Mouse (Mus musculus): ENCODE data around the gene Ccin. TPM values are rescaled to one million over a fixed set of nuclear protein-coding genes. Genes with fewer than 3 reads are reported as not detected.

The Ccin gene
- total and polyA plus RNA-seq, 3 experiments, result 0.04 TPM; not detected in 2

DNA sequence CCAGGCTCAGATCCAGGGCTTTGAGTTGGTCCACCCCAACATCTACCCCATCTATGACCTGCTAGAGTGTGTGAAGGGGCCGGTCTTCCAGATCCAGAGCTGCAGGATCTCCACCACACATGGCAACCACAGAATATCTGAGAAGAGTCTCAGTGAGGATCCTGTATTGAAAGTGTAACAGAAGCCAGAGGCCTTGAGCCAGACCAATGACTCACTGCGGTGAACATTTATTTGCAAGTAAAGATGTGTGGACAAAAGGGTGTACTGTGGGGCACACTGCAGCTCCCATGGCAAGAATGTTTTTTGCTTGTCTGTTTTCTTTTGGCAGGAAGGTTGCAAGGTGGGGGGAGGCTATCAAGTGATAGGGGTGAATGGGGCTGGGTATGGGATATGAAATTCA is 35.7 kb upstream of the Ccin start:
- no peaks in the 10 kb centered on the region; a peak in 2 of 4 replicates for H3K27me3 ChIP-seq (ENCODE audit: control insufficient read depth in 1 of 2, insufficient read depth in 2 of 2, low read length in 2 of 2)
- H3K79me2 ChIP-seq (ENCODE audit: control insufficient read depth, insufficient read depth, low read length, poor library complexity), result no peaks in the 10 kb centered on the region
- no peaks in the 10 kb centered on the region for H3K36me3 ChIP-seq (ENCODE audit: control insufficient read depth in 1 of 2, insufficient read depth in 2 of 2, low read length in 2 of 2)
- H3K4me3 ChIP-seq (ENCODE audit: control insufficient read depth in 1 of 2, insufficient read depth in 1 of 2, low read depth in 2 of 2, low read length in 2 of 2), result no peak overlapping the region
- no peak overlapping the region for H3K27ac ChIP-seq (ENCODE audit: control insufficient read depth, low read depth, low read length)
- H3K9me3 ChIP-seq (replicated peaks; ENCODE audit: insufficient read depth, low read length), result no peaks in the 10 kb centered on the region
- no peak overlapping the region for H3K9ac ChIP-seq (ENCODE audit: control insufficient read depth, low read depth, low read length, poor library complexity, severe bottlenecking)
- H3K4me1 ChIP-seq (ENCODE audit: control insufficient read depth in 1 of 2, insufficient read depth in 2 of 2, low read length in 2 of 2), result no peaks in the 10 kb centered on the region
- no peak for DNase-seq (ENCODE audit: low read depth, low spot score)
- TF ChIP-seq ELF1 (IDR thresholded peaks at IDR 0.05; ENCODE audit: low read depth, low read length) (no peak), UBTF (IDR thresholded peaks at IDR 0.05; ENCODE audit: borderline replicate concordance, insufficient read depth, low read depth, low read length) (no peak), MAX (IDR thresholded peaks at IDR 0.05; ENCODE audit: low read length) (no peak)

DNA sequence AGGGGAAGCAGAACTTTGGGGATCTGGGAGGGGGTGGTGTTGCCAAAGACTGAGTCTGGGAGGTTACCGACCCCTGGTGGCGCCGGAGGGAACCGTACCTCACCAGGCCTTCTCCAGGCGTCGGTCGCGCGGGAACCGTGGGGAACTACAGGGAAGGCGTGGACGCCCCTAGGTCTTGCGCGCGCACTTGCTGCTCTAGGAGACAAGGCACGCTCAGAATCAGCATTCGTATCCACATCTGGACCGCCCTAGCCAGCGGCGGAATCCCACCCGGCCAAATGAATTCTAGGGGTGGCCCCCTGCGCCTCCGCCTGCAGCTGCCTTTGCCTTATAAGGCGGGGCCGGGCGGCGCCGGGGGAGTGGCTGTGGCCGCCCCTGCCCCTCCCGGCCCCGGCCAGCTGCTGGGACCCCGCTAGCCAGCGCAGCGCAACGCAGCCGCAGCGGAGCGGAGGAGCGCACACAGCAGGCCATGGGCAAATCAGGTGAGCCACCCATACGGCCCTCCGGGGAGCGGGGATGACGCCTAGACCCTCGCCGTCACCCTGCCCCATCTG is 25.9 kb upstream of the Ccin start, which contains the start of gene Glipr2:
Glipr2 (plus strand) TSS at position 110 of the 554 bp plus-strand sequence.
- Histone ChIP-seq H3K27me3 (ENCODE audit: control insufficient read depth in 1 of 2, insufficient read depth in 2 of 2, low read length in 2 of 2) (no peaks in the 10 kb centered on the region), H3K4me1 (ENCODE audit: control insufficient read depth in 1 of 2, insufficient read depth in 2 of 2, low read length in 2 of 2) (peaks cover 17 to 24% of the 10 kb centered on the region in 2 experiments), H3K9ac (ENCODE audit: control insufficient read depth, low read depth, low read length, poor library complexity, severe bottlenecking) (peak within 1 kb of the TSS; percentile 69), H3K36me3 (ENCODE audit: control insufficient read depth in 1 of 2, insufficient read depth in 2 of 2, low read length in 2 of 2) (peaks cover 0 to 22% of the 10 kb centered on the region in 2 experiments; a peak in 2 of 4 replicates), H3K9me3 (replicated peaks; ENCODE audit: insufficient read depth, low read length) (no peaks in the 10 kb centered on the region), H3K27ac (ENCODE audit: control insufficient read depth, low read depth, low read length) (peak within 1 kb of the TSS; percentile 60), H3K79me2 (ENCODE audit: control insufficient read depth, insufficient read depth, low read length, poor library complexity) (no peaks in the 10 kb centered on the region; the same call in 1 of the 2 replicates), H3K4me3 (ENCODE audit: control insufficient read depth in 1 of 2, insufficient read depth in 1 of 2, low read depth in 2 of 2, low read length in 2 of 2) (peak within 1 kb of the TSS; percentile 65 to 89)
- peak; percentile 93 for DNase-seq (ENCODE audit: low read depth, low spot score)
- TF ChIP-seq NELFE (IDR thresholded peaks at IDR 0.05; ENCODE audit: low read depth, low read length) (no peak), USF2 (IDR thresholded peaks at IDR 0.05; ENCODE audit: borderline replicate concordance in 1 of 2, insufficient read depth in 1 of 2, low read depth in 1 of 2, low read length in 2 of 2) (no peak), KAT2A (conservative IDR thresholded peaks at IDR 0.05; ENCODE audit: low read depth, low read length) (no peak), GATA1 (IDR thresholded peaks at IDR 0.05; ENCODE audit: low read depth, low read length) (no peak), ETS1 (IDR thresholded peaks at IDR 0.05; ENCODE audit: low read depth, low read length) (no peak), TCF12 (IDR thresholded peaks at IDR 0.05; ENCODE audit: low read depth, low read length) (no peak), MEF2A (IDR thresholded peaks at IDR 0.05; ENCODE audit: extremely low read depth, insufficient replicate concordance, low read depth, low read length, poor library complexity, severe bottlenecking) (no peak), JUND (IDR thresholded peaks at IDR 0.05; ENCODE audit: low read depth, low read length) (no peak), HCFC1 (IDR thresholded peaks at IDR 0.05; ENCODE audit: low read depth, low read length) (peak; percentile 40; the same call in 1 of the 2 replicates), UBTF (IDR thresholded peaks at IDR 0.05; ENCODE audit: borderline replicate concordance, insufficient read depth, low read depth, low read length) (no peak), MAX (IDR thresholded peaks at IDR 0.05; ENCODE audit: low read length) (peak; percentile 55; the same call in 1 of the 2 replicates), ZKSCAN1 (IDR thresholded peaks at IDR 0.05; ENCODE audit: low read depth, low read length) (no peak), MAFK (IDR thresholded peaks at IDR 0.05; ENCODE audit: borderline replicate concordance, low read depth, low read length) (no peak), EP300 (IDR thresholded peaks at IDR 0.05; ENCODE audit: low read depth in 1 of 2, low read length in 2 of 2) (no peak), TBP (IDR thresholded peaks at IDR 0.05; ENCODE audit: low read depth, low read length) (peak; percentile 29; the same call in 1 of the 2 replicates), ZMIZ1 (IDR thresholded peaks at IDR 0.05; ENCODE audit: low read depth, low read length) (0 out of 2 replicates have a peak, but pooled peaks have one; percentile 16), MYC (IDR thresholded peaks at IDR 0.05; ENCODE audit: low read depth, low read length) (no peak), SMC3 (IDR thresholded peaks at IDR 0.05; ENCODE audit: low read depth, low read length) (peak; percentile 69), CHD2 (IDR thresholded peaks at IDR 0.05; ENCODE audit: low read length) (no peak), MXI1 (IDR thresholded peaks at IDR 0.05; ENCODE audit: low read depth, low read length) (no peak), MAZ (IDR thresholded peaks at IDR 0.05; ENCODE audit: low read depth, low read length) (peak; percentile 38; the same call in 1 of the 2 replicates), SIN3A (IDR thresholded peaks at IDR 0.05; ENCODE audit: low read length) (peak; percentile 40), BHLHE40 (IDR thresholded peaks at IDR 0.05; ENCODE audit: borderline replicate concordance, low read depth, low read length) (no peak), ZC3H11A (IDR thresholded peaks at IDR 0.05; ENCODE audit: low read depth, low read length) (peak; percentile 48; the same call in 1 of the 2 replicates), POLR2AphosphoS2 (IDR thresholded peaks at IDR 0.05; ENCODE audit: low read length) (no peak), TAL1 (IDR thresholded peaks at IDR 0.05; ENCODE audit: low read length) (no peak), POLR2A (IDR thresholded peaks at IDR 0.05; ENCODE audit: control insufficient read depth in 1 of 2, insufficient read depth in 1 of 2, low read depth in 1 of 2, low read length in 2 of 2, poor library complexity in 1 of 2) (peak; percentile 47 to 50; a peak in 2 of 4 replicates), CTCF (IDR thresholded peaks at IDR 0.05 in 2 of 3, conservative IDR thresholded peaks at IDR 0.05 in 1 of 3; ENCODE audit: control insufficient read depth in 1 of 3, insufficient read depth in 1 of 3, low read depth in 2 of 3, low read length in 3 of 3, poor library complexity in 1 of 3, severe bottlenecking in 1 of 3) (peak; percentile 80 to 82 (median 81)), USF1 (IDR thresholded peaks at IDR 0.05; ENCODE audit: low read depth, low read length) (no peak), MYB (IDR thresholded peaks at IDR 0.05; ENCODE audit: low read depth, low read length) (no peak)
